Mouse (Mus musculus): Measurements from ENCODE around the gene Cntnap2. TPM values are rescaled to one million over a fixed set of nuclear protein-coding genes. Genes with fewer than 3 reads are reported as not detected.

The Cntnap2 gene
- total and polyA plus RNA-seq, 3 experiments, result 0.02 TPM; not detected in 2

DNA sequence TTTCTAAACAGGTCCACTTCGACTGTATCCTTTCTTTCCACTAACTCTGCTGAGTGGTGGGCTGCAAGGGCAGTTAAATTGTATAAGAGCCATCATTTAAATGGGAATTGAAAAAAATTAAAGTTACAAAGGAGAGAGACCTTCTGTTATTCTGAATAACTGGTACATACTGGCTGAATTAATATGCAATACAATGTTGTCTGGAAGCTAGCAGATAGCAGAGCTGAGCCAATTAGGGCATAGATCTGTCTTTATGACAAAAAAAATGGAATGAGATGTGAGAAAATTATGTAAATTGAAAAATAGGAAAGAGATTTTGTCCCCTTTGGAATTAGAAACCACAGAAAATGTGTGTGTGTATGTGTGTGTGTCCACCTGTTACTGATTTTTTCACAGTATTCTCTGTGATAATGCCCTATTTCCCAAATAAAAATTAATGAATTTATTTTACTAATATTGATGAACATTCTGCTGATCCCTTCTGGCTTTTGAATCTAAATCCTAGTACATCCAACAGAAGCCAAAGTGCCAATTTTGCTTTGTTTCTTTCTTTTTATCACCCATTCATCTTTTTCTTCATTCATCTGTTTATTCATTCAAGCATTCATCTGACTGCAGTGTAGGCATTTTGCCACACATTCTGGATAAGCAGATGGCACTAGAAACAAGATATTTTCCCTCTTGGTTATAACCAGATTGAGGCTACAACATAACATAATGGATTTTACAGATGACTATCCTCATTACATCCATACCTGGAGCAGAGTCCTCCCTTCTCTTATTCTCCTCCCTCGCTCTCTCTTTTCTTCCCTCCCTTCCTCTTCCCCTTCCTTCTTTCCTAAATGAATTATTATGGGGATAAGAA is 1339.8 kb downstream of the Cntnap2 start:
- TF ChIP-seq EP300 (IDR thresholded peaks at IDR 0.05; ENCODE audit: insufficient read depth, low read depth, low read length), result no peak
- no peak for TF ChIP-seq CTCF (IDR thresholded peaks at IDR 0.05)
- no peak for TF ChIP-seq POLR2A (IDR thresholded peaks at IDR 0.05; ENCODE audit: insufficient read depth, low read depth, low read length)
- no peaks in the 10 kb centered on the region for H3K79me2 ChIP-seq (replicated peaks; ENCODE audit: control insufficient read depth, insufficient read depth, low read length)
- H3K4me3 ChIP-seq, result no peak overlapping the region
- H3K9ac ChIP-seq (ENCODE audit: low read depth, low read length), result no peak overlapping the region
- intact Hi-C loops (cut with DNase I), result no loop called here
- no peaks in the 10 kb centered on the region for H3K36me3 ChIP-seq (ENCODE audit: control insufficient read depth, insufficient read depth, low read length)
- H3K27me3 ChIP-seq (ENCODE audit: control insufficient read depth, insufficient read depth, low read length), result no peaks in the 10 kb centered on the region
- WGBS, result 54% methylated on average over 2 of the region's 2 CpGs
- H3K4me1 ChIP-seq (ENCODE audit: control insufficient read depth, insufficient read depth, low read length), result no peaks in the 10 kb centered on the region
- DNase-seq, result no peak
- H3K27ac ChIP-seq, result no peak overlapping the region

GRCm38 (mm10) chr6:46414154-46414553 is 1355.0 kb downstream of the Cntnap2 start:
- no peaks in the 10 kb centered on the region for H3K4me1 ChIP-seq (ENCODE audit: control insufficient read depth, insufficient read depth, low read length)
- H3K4me3 ChIP-seq, result no peak overlapping the region
- no peak for DNase-seq
- no peaks in the 10 kb centered on the region for H3K27me3 ChIP-seq (ENCODE audit: control insufficient read depth, insufficient read depth, low read length)
- no peak for TF ChIP-seq EP300 (IDR thresholded peaks at IDR 0.05; ENCODE audit: insufficient read depth, low read depth, low read length)
- TF ChIP-seq CTCF (IDR thresholded peaks at IDR 0.05), result no peak
- TF ChIP-seq POLR2A (IDR thresholded peaks at IDR 0.05; ENCODE audit: insufficient read depth, low read depth, low read length), result no peak
- H3K36me3 ChIP-seq (ENCODE audit: control insufficient read depth, insufficient read depth, low read length), result no peaks in the 10 kb centered on the region
- intact Hi-C loops (cut with DNase I), result no loop called here
- H3K27ac ChIP-seq, result no peak overlapping the region
- H3K9ac ChIP-seq (ENCODE audit: low read depth, low read length), result no peak overlapping the region
- no peaks in the 10 kb centered on the region for H3K79me2 ChIP-seq (replicated peaks; ENCODE audit: control insufficient read depth, insufficient read depth, low read length)

GRCm38 (mm10) chr6:46414562-46414961 is 1355.4 kb downstream of the Cntnap2 start:
- no peak for DNase-seq
- no peaks in the 10 kb centered on the region for H3K4me1 ChIP-seq (ENCODE audit: control insufficient read depth, insufficient read depth, low read length)
- H3K27me3 ChIP-seq (ENCODE audit: control insufficient read depth, insufficient read depth, low read length), result no peaks in the 10 kb centered on the region
- TF ChIP-seq EP300 (IDR thresholded peaks at IDR 0.05; ENCODE audit: insufficient read depth, low read depth, low read length), result no peak
- no peaks in the 10 kb centered on the region for H3K36me3 ChIP-seq (ENCODE audit: control insufficient read depth, insufficient read depth, low read length)
- no peak overlapping the region for H3K9ac ChIP-seq (ENCODE audit: low read depth, low read length)
- H3K79me2 ChIP-seq (replicated peaks; ENCODE audit: control insufficient read depth, insufficient read depth, low read length), result no peaks in the 10 kb centered on the region
- no peak overlapping the region for H3K27ac ChIP-seq
- H3K4me3 ChIP-seq, result no peak overlapping the region
- 83% methylated on average over 4 of the region's 4 CpGs for WGBS
- intact Hi-C loops (cut with DNase I), result no loop called here

DNA sequence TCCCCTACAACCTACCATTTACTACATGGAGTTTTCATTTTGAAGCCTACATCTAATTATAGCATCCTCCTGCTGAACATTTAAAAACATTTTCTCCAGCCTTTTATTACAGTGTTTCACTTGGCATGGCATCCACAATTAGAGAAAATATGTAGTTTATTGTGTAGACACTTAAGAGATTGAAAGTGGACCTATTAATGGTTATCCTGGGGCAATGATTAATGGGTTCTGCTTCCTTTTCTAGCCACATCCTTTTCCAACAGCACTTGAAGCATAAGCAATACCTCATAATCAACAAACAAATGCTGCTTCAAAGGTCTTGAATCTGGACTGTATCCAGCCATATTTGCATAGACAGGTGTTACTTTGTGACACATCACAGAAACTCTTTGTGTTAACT is 1360.7 kb downstream of the Cntnap2 start:
- no peaks in the 10 kb centered on the region for H3K36me3 ChIP-seq (ENCODE audit: control insufficient read depth, insufficient read depth, low read length)
- H3K27me3 ChIP-seq (ENCODE audit: control insufficient read depth, insufficient read depth, low read length), result no peaks in the 10 kb centered on the region
- TF ChIP-seq EP300 (IDR thresholded peaks at IDR 0.05; ENCODE audit: insufficient read depth, low read depth, low read length) (no peak), POLR2A (IDR thresholded peaks at IDR 0.05; ENCODE audit: insufficient read depth, low read depth, low read length) (no peak)
- H3K9ac ChIP-seq (ENCODE audit: low read depth, low read length), result no peak overlapping the region
- no peak overlapping the region for H3K27ac ChIP-seq
- intact Hi-C loops (cut with DNase I), result no loop called here
- H3K4me3 ChIP-seq, result no peak overlapping the region
- H3K4me1 ChIP-seq (ENCODE audit: control insufficient read depth, insufficient read depth, low read length), result no peaks in the 10 kb centered on the region
- H3K79me2 ChIP-seq (replicated peaks; ENCODE audit: control insufficient read depth, insufficient read depth, low read length), result no peaks in the 10 kb centered on the region
- no peak for DNase-seq

DNA sequence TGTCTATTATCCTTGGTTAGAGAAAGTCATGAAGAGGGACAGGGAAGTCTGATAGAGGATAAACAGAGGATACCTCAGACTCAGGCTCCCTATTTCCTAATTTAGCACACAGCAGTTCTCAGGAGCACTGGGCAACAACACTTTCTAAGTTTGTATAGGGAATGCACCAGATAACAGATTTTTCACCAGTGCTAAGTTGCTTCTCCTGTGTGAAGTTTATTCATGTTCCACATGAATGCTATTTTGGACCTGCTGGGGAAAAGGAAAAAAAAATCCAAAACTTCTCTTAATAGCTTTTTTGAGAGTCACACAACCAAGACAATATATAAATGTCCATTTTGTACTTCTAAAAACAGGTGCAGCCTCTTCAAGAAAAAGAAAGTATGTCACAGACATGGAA is 1361.2 kb downstream of the Cntnap2 start:
- Histone ChIP-seq H3K4me1 (ENCODE audit: control insufficient read depth, insufficient read depth, low read length) (no peaks in the 10 kb centered on the region), H3K27ac (no peak overlapping the region), H3K36me3 (ENCODE audit: control insufficient read depth, insufficient read depth, low read length) (no peaks in the 10 kb centered on the region), H3K4me3 (no peak overlapping the region), H3K27me3 (ENCODE audit: control insufficient read depth, insufficient read depth, low read length) (no peaks in the 10 kb centered on the region), H3K79me2 (replicated peaks; ENCODE audit: control insufficient read depth, insufficient read depth, low read length) (no peaks in the 10 kb centered on the region), H3K9ac (ENCODE audit: low read depth, low read length) (no peak overlapping the region)
- DNase-seq, result no peak
- TF ChIP-seq CTCF (IDR thresholded peaks at IDR 0.05), result no peak
- TF ChIP-seq EP300 (IDR thresholded peaks at IDR 0.05; ENCODE audit: insufficient read depth, low read depth, low read length), result no peak
- TF ChIP-seq POLR2A (IDR thresholded peaks at IDR 0.05; ENCODE audit: insufficient read depth, low read depth, low read length), result no peak
- intact Hi-C loops (cut with DNase I), result no loop called here

GRCm38 (mm10) chr6:46428231-46428630 is 1369.1 kb downstream of the Cntnap2 start:
- DNase-seq, result no peak
- no peak overlapping the region for H3K9ac ChIP-seq (ENCODE audit: low read depth, low read length)
- no peaks in the 10 kb centered on the region for H3K27me3 ChIP-seq (ENCODE audit: control insufficient read depth, insufficient read depth, low read length)
- H3K79me2 ChIP-seq (replicated peaks; ENCODE audit: control insufficient read depth, insufficient read depth, low read length), result no peaks in the 10 kb centered on the region
- intact Hi-C loops (cut with DNase I), result no loop called here
- no peaks in the 10 kb centered on the region for H3K4me1 ChIP-seq (ENCODE audit: control insufficient read depth, insufficient read depth, low read length)
- 60% methylated on average over 5 of the region's 5 CpGs for WGBS
- no peak overlapping the region for H3K4me3 ChIP-seq
- TF ChIP-seq EP300 (IDR thresholded peaks at IDR 0.05; ENCODE audit: insufficient read depth, low read depth, low read length) (no peak), POLR2A (IDR thresholded peaks at IDR 0.05; ENCODE audit: insufficient read depth, low read depth, low read length) (no peak), CTCF (IDR thresholded peaks at IDR 0.05) (no peak)
- no peaks in the 10 kb centered on the region for H3K36me3 ChIP-seq (ENCODE audit: control insufficient read depth, insufficient read depth, low read length)
- H3K27ac ChIP-seq, result no peak overlapping the region

Data from heart, adult 2 months (tissue).